Mouse (Mus musculus) adrenal gland, postnatal 10 days (tissue): Measurements from ENCODE around the gene Ripk4. TPM values are rescaled to one million over a fixed set of nuclear protein-coding genes. Genes with fewer than 3 reads are reported as not detected.

Source experiments
- DNase-seq: peaks from one replicate; pipeline ENCODE4 v3.0.0; 2021; ENCODE audit warnings: mixed read lengths
- long read RNA-seq, 2 experiments: library from polyadenylated mRNA; stranded (forward); transcript quantifications; one replicate each; pipeline ENCODE4 v2.0.0; 2021
- total RNA-seq, 2 experiments: library from RNA; stranded (reverse); gene quantifications; 2 replicates each; pipeline ENCODE4 v1.2.3; 2021

Gene Ripk4
- under 1 TPM; 0.27 to 0.63 TPM for total RNA-seq
- long read RNA-seq, experiment 1, partial matches to known transcripts = 0 of 3 reads
- long read RNA-seq, experiment 1, other reads (novel, unspliced or antisense) = 0 of 3 reads
- long read RNA-seq, experiment 2 = 0 reads

DNA sequence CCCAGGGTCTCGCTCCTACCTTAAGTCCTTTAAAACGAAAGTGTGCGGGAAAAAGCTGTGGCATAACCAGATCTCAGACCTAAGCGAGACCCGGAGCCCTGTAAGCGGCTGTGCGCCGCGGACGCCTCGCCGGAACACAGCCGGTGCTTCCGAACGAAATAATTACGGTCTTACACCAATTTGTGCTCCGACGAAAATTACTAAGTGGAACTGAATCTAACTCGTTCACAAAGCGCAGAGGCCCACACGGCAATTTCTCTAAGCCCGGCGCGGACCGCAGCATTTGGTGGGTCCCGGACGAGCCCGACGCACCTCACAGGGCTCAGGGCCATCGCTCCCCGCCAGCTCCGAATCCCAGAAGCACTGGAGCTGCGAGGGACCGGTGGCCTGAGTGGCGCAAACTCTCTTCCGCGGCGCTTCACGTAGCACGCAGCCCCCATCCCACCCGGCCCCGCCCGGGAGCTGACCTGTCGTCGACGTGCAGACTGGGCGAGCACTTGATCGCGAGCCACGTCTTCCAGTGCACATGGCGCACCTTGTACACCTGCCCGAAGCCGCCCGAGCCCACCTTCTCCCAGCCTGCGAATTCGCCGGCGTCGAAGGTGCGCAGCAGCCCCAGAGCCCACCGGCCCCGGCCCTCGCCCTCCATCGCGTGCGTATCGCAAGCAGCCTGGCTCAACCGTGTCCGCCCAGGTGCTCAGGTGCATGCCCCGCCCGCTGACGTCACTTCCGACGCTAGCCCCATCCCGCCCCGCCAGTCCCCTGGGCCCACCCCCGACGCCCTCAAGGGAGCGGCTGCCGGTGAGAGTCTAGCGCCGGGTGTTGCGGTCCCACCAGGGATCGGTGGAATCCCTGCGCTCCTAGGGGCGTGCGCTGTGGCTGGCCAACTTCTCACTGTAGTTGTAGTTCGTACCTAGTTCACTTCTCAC lies at the start of gene Ripk4:
Ripk4 (minus strand) TSS at position 727 of the 929 bp plus-strand sequence.
- DNase-seq = peak; percentile 21

DNA sequence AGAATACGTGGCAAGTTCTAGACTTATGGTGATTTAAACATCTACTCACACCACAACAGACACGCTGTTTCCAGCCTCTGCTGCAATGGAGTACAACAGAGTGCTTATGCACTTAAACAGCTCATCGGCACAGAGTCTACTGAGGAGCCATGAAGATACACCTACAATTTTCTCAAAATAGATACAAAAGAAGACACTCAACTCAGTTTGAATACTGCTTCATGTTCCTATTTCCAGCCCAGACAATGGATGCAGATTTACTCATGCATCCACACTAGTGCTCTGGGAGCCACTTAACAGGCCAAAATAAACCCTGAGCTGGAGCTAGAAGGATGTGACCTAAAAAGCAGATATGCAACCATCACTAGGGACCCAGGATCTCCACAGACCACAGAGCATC lies 45.3 kb upstream of the Ripk4 start:
- no peak for DNase-seq

DNA sequence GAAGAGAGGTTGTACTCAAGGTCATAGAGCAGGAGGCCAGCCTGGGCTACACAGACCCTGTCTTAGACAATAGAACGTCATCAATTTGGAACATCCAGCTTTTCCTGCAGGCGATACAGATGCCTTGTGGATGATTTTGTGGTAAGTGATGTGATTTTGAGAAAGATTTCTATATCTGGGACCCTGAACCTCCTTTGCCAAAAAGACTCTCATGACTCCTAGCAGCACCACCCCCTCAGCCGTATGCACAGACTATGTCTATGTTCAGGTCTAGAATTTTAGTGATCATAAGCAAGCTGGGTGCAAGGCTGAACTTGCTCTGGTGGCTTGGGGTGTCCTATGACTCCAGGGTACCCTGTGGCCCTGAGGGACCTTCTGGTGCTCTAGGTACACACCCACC lies 42.1 kb upstream of the Ripk4 start:
- DNase-seq = no peak

DNA sequence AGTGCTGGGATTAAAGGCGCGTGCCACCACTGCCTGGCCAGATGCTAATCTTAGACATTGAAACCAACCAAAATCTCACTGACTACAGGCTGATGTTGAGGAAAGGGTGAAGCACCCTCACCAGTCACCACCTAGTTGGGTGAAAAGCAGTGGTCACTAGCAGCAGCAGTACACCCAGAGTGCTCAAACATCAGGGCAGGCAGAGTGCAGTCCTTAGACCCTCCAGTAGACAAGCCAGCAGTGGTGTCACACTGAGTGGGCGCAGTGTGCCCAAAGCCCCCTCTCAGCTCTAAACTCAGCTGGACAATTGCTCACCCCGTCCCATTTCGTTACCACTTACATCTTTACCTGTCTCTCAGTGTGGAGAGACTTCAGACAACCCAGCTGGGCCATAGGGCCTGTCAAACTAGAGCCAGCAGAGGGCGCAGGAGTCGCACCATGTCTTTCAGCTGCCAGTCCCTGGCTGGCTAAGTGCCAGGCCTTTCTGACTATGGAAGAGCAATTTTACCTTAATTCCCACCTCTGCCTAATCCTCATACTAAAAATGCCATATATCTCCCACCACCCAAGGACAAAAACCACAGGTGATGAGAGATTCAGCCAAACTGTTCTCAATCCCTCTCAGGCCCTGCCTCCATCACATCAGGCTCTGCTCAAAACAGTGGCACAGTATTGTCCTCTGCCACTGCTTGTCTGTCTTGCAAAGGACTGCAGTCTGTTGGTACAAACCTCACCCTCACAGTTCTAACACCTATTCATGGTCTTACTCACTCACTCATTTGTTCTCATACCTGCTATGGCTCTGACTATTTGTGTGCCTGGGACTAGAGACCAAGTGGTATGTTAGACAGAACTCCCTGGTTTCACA lies 41.3 kb upstream of the Ripk4 start:
- peak; percentile 91 for DNase-seq

DNA sequence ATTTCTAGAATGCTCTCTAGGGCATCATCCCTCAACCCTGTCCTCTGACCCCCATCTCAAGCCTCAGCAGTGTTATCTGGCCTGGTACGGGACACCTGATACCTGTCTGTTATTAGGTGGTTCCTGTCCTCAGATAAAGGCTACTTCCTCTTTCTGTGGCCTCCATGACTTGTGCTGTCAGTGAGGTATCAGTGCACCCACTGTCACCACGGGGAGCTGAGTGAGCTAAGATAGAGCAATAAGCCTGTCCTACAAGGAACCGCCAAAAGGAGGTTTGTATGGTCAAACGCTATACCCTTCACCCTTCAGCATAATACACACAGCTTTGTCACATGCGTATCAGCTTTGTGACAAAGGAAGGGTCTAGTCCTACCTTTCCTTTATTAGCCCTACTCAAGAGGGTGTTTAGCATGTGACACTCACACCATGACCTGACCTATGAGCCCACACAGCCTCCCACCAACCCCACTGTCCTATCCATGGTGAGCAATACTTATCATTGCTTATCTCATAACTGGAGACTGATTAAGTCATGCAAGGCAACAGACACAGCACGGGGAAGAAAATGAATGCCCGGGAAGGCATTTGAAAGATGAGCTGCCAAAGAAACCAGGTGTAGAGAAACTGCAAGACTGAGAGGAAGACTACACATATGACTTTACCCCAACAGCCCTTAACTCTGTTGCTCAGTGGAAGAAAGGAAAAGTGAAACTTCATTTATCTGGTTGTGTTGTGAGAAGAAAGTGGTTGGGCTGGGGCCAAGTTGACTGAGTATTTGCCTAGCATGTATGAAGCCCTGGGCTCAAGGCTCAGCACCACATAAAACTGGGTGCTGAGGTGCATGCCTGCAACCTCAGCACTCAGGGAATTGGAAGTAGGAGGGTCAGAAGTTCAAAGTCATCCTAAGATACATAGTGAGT lies 34.6 kb upstream of the Ripk4 start:
- DNase-seq = no peak

DNA sequence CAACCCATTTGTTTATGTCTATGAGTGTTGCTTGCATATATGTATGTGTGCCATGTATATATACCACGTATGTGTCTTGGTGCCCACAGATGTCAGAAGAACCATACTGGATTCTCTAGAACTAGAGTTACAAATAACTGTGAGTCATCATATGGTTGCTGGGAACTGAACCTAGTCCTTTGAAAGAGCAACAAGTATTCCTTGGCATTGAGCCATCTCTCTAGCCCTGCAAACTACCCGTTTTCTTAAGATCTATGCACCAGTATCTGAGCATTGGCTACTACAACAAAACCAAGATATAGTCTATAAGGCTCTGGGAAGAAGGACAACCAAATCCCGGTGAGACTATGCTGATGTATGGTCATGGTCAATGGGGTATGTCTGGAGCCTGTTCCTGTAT lies 33.6 kb upstream of the Ripk4 start:
- DNase-seq = no peak

DNA sequence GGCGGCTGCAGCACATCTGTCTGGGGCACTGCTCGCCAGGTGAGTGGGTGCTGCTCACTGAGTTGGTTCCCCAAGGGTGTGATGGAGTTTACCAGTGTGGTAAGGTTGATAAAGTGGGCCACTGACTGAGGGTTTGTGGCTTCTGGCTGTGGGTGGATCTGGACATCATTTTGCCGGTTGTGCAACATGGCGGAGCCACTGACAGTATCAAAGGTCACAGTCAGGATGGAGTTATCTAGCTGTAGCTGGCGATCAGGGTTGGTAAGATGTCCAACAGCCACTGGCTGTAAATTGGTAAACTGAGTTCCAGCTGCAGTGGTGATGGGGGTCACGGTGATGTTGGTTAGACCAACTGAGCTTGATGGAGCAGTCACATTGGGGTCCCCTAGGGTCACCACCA lies 30.7 kb upstream of the Ripk4 start:
- no peak for DNase-seq

DNA sequence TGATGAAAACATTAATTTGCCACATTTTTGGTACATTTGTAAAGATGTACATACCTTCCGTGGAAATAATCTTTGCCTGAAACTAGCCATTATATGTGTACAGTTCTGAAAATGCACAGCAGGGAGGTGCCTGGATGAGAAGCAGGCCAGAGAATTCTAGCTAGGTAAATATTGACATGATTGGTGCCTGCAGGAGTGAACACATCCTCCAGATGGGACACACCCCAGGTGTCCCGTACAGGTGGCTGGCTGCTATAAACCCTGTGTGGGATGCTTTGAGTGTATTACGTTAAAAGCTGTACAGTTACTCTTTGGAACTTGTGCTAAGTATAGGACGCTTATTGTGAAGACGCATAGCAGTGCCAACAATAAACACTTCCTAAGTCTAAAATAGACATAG lies 19.5 kb upstream of the Ripk4 start:
- DNase-seq = no peak

DNA sequence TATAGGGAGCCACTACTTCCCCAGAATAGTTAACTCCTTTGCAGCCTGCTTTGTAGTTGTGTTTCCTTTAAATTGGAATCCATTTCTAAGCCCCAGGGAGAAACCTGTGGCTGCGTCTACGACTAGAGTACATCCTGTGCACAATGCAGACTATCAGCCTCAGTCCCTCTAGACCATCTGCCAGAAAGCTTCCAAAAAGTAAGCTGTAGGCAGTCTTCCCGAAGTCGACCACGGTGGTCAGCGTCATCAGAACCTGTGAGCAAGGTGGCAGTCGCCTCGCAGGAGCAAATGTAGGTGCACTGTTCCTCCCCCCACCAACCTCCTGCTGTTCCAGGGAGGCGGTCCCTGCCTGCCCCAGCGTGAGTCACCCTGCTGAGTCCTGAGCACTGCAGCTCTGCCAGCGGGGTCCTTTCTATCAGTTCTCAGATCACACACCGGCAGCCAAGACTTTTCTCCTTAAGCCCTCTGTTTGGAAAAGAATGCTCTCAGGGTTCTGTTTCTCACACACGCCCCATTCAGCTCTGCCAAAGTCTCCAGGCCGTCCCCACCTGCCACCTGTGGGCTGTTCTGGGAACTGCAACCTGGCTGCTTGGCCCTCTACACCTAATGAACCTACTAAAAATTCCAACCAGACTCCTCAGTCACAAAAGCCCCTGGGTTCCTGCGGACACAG lies 14.9 kb upstream of the Ripk4 start:
- peak; percentile 90 for DNase-seq

DNA sequence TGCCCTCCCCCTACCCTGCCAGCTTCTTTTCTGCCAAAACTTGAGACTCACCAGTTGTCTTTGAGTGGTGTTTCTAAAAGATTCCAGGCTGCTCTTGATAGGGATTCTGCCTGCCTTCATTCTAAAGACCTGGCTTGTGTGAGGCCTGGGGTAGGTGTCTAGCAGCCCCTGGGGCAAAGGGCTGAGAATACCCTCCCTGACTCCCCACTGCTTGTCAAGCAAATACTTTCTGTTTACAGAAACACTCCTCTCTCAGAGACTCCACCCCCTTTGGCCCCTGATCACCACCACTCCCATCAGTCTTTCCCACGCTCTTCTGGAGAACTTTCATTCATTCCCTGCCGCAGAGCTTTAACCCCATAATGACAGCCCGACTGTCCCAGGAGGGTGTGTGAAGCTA lies 2.9 kb upstream of the Ripk4 start:
- no peak for DNase-seq

DNA sequence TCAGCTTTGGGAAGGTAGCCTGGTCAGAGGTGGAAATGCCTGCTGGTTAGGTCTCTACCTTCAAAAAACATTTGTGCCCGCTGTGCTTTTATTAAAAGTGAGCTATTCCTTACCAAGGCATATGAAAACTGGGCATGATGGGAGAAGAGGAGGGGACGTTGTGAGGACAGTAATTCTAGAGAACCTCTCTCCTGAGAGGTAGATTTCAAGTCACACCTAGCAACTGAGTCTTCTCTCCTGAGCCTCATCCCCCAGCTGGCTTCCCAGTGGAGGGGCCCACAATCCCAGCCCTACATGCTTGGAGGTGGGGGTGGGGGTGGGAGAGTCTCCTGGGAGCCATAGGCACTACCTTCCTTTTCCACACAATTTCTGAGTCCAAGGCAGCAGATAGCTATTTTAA lies 1.0 kb upstream of the Ripk4 start:
- DNase-seq = no peak

DNA sequence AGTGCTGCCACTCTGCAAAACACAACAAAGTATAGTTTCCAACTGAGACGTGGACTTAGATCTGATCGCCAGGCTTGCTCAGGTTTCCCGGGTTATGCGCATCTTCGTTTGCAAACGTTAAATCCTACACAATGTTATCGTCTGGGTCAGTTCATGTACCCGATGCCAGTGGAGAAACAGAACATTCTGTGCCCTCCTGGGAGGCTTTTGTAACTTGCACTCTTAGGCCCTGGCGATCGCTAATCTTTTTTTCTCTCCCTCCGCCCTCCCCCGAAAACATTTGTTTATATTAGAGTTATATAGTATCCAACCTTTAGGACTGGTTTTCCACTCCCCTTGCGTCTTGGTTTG lies 378 bp upstream of the Ripk4 start:
- DNase-seq = no peak

DNA sequence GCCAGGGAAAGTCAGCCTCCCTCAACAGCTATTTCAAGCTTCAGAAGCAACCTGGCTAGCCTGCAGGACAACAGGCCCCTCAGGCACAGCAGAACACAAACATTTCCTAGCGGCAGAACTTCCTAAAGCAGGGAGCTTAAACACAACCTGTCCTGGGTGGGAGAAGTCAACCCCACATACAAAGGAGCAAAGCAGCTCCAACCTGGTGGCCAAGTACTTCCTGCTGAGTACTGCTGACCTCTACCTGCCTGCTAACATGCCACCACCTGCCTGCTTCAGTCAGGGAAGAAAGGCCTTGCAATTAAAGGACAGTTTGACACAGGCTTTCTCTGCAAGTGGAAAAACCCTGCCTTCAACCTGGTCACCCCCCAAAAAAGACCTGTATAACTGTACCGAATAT lies 1.8 kb downstream of the Ripk4 start:
- DNase-seq = no peak

DNA sequence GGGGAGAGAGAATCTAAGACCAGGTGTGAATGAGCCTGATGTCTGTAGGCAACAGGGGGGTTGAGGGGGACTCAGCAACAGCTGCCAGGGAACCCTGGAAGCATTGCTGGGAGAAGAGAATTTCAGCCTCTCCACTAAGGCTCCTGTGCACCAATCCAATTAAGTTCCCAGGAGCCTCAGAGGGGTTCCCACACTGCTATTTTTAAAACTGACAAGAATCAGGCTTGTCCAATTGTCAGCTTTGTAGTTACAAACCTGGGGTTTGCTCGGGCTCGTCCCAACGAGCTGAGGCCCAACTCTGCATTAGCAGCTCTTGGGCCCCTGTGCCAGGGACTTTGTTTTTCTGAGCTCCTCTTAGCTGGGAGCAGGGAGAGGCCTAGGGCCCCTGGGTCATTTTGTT lies 3.9 kb downstream of the Ripk4 start:
- DNase-seq = no peak

DNA sequence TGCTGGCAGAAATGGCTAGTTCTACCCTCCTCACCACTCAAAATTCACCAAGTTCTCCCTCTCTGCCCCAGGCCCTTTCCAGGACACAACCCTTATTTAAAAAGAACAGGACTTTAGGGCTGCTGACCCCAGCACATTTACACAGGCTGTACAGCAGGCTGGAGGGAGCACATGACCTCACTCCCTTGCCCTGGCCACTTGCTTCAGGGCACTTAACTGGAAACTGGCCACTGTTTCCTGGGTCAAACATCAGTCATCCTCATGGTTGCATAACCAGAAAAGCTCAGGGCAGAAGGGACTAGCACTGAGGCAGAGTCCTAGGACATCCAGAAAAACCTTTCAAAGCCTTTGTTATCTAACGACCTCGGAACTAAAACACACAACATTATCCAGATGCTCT lies 5.3 kb downstream of the Ripk4 start:
- no peak for DNase-seq

DNA sequence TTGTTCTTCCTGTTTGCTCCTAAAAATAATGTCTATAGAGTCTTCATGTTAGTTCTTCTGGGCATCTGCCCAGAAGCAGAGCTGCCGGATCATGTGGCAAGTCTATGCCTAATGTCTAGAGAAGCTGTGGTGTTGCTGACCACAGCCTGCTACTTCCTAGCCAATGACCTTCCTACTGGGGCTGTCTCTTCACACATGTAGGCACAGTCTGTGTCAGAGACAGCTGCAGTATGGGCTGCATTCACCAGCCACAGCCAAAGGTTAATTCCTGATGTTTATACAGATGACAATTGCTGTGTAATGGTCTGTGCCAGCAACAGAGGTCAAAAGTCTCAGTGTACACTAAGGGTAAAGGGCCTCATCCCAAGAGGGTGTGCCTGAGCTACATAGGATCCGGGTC lies 7.1 kb downstream of the Ripk4 start:
- DNase-seq = no peak

DNA sequence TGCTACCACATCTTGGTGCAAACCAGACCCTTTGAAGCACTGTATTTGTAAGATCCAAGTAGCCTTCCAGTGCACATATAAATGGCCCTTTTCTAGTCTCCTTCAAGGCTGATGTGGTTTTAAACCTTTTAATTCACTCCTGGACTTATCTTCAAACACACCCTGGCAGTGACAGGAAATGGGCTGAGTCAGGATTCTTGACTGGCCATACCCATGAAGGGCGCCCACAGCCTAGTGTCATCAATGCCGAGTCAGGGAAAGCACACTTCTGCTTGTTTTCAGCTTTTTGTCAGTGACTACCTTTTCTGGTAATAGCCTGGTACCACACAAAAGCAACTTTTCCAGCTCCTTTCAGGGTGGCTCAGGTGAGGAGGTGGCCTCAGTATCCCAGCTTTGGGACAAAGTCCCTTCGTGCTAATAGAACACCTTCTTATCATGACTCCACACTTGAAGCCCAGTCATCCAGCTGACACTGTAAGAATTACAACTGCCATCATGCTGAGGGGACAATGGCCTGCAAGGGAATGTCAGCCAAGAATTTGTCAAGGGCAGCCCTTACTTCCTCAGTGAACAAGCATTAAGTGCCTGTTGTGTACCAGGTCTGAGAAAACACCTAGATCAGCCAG lies 11.2 kb downstream of the Ripk4 start:
- no peak for DNase-seq

DNA sequence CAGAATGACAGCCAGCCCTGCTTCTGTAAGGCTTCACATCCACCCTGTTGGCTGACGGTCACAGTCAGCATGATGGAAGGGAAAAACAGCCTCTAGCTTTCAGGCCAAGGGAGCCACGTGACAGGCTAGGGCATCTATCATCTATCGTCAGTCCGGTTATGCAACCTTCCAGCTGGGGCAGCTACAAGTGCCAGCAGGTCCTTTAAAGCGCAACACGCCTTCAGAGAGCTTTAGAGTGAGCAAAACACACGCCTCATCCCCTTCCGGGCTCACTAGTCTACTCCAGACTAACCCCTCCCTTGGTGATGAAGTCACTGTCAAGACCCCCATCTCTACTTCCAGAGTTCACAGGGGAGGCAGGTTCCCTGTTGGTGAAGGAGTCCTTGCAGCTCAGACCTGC lies 11.7 kb downstream of the Ripk4 start:
- DNase-seq = peak; percentile 81

DNA sequence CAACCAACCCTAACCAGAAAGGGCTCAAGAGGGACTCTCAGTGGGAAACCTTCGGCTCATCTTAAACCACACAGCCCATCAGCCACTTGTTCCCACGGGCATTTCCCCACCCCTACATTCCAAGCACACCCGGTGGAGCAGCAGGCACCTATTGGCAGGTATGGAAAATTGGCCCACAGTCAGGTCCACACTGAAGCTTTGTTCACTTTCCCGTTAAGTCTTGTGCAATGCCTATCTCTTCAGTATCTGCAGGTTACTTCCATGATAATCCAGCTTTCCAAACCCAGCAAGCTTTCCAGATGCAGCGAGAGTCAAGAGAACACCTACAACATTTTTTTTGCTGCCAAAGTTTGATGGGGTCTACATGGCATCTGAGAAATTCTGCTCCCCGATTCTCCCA lies 15.2 kb downstream of the Ripk4 start:
- DNase-seq = no peak

DNA sequence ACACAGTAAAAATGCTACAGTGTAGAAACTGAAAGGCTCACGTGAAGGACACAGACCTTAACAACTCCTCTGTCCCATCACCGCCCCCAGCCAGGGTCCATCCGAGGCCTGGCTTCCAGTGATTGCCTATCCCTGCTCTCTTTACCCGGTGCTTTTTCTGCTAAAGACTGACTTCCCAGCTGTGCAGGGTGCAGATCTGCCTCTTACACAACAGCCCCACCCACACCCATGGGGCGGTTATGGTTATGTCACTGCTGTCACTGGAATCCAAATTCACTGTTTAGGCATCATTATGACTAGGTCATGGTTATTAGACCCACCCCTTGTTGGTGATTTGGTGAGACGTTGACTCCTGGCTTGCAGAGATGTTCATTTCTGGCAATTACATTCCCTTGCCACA lies 25.6 kb downstream of the Ripk4 start:
- no peak for DNase-seq

DNA sequence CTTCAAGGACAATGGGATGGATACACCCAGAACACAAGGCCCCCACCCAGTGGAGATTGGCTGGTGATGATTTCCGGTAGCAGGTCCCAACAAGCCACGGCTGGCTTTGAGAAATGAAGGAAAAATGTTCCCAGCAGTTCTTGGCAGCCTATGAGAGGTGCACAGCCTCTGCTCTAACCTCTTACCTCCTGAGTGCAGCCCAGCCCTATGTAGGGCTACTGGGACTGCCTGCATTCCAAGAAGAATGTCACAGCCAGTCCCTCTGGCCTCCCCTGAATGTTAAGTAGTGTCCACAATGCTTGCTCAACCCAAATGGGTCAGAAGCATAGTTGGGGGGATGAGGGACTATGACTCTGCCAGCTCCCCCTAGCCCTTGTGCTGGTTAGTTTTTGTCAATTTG lies 27.0 kb downstream of the Ripk4 start:
- no peak for DNase-seq
